Mouse (Mus musculus): ENCODE measurements around the gene Prkab2. TPM values are rescaled to one million over a fixed set of nuclear protein-coding genes. Genes with fewer than 3 reads are reported as not detected.

The Prkab2 gene
- polyA plus RNA-seq, 1 experiment from 2014 or later, result 5.0 TPM

DNA sequence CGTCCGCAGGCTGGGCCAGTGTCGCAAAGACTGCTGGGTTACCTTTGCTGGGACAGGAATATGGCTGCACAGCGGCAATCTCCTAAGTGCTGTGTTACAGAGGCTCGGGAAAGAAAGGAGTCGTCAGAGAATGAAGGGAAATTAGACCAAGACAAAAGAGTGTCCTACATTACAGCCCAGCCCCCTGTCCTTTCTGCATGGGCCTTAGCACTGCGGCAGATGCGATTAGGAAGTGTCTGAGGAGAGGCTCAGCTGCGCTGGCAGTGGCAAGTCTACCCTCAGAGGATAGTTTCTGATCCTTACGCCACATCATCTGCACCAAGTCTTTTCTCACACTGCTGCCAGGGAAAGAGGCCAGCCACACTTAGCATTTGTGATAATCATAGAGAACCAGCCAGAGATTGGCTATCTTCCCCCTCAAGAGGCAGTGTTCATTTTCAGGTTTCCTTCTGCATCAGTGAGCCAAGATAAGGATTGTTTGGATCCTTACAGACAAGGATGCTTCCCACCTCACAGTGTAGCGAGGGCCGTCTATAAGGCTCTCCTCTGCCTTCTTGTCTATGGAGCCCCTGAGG, 33.5 kb downstream of the Prkab2 start:
- no peak for DNase-seq (ENCODE audit: low spot score)

DNA sequence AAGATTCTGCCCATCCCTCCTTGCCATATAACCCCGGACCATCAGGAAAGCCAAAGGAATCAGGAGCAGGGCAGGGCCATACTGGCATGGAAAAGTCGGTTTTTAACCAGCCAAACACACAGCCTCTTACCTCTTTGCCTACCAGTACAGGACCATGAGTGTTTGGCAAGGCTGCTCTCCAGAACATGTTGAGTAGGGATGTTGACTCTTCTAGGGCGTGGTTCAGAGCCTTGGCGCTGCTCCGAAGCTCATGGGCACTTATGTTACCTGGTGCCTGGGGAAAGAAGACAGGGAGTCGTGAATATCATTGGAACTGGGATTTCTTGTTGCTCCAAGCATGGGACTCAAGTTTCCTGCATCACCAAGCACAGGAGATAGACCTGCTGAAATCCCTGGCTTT, 35.8 kb downstream of the Prkab2 start:
- Histone ChIP-seq H3K9me3 (ENCODE audit: control insufficient read depth, low read length) (no peaks in the 10 kb centered on the region), H3K27ac (ENCODE audit: low read depth, low read length) (no peak overlapping the region), H3K4me2 (replicated peaks; ENCODE audit: low read depth, low read length) (no peak overlapping the region), H3K9ac (ENCODE audit: low read depth, low read length) (no peak overlapping the region), H3K27me3 (ENCODE audit: control insufficient read depth, insufficient read depth, low read length) (no peaks in the 10 kb centered on the region), H3K36me3 (ENCODE audit: control insufficient read depth, insufficient read depth, low read length) (no peaks in the 10 kb centered on the region), H3K4me1 (replicated peaks; ENCODE audit: control insufficient read depth, insufficient read depth, low read length) (0 out of 2 replicates have a peak, but pooled peaks cover 2% of the 10 kb centered on the region), H3K4me3 (ENCODE audit: low read depth, low read length) (no peak overlapping the region)
- 90% methylated on average over 6 of the region's 6 CpGs for WGBS
- no peak for ATAC-seq (ENCODE audit: low FRiP score)
- DNase-seq (ENCODE audit: low spot score), result no peak

More for the DNA sequence above, 33.5 kb downstream of the Prkab2 start:
- H3K9ac ChIP-seq (ENCODE audit: low read depth, low read length), result no peak overlapping the region
- ATAC-seq (ENCODE audit: low FRiP score), result no peak
- 0 out of 2 replicates have a peak, but pooled peaks cover 2% of the 10 kb centered on the region for H3K4me1 ChIP-seq (replicated peaks; ENCODE audit: control insufficient read depth, insufficient read depth, low read length)
- H3K36me3 ChIP-seq (ENCODE audit: control insufficient read depth, insufficient read depth, low read length), result no peaks in the 10 kb centered on the region
- H3K27me3 ChIP-seq (ENCODE audit: control insufficient read depth, insufficient read depth, low read length), result no peaks in the 10 kb centered on the region
- H3K4me3 ChIP-seq (ENCODE audit: low read depth, low read length), result no peak overlapping the region
- no peak overlapping the region for H3K27ac ChIP-seq (ENCODE audit: low read depth, low read length)
- no peak overlapping the region for H3K4me2 ChIP-seq (replicated peaks; ENCODE audit: low read depth, low read length)
- WGBS, result 68% methylated on average over 12 of the region's 12 CpGs
- H3K9me3 ChIP-seq (ENCODE audit: control insufficient read depth, low read length), result no peaks in the 10 kb centered on the region

DNA sequence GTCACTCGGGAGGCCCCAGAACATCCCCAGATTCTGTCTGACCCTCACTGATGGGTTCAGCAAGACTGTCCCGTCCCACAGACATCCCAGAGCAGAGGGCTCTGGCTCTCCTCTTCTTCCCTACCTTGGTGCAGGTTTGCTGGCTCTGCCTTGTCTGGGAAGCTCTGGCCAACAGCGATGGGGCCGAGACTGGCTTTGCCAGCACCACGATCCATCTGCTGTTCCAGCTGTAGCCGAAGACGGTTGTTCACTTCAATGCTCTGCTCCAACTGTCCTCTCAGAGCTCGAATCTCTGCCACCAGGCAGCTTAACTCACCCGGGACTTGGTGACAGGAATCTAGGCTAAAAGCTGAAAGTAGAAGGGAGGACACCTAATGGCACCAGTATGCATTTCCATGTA, 38.9 kb downstream of the Prkab2 start:
- Histone ChIP-seq H3K4me2 (replicated peaks; ENCODE audit: low read depth, low read length) (no peak overlapping the region), H3K9me3 (ENCODE audit: control insufficient read depth, low read length) (no peaks in the 10 kb centered on the region), H3K36me3 (ENCODE audit: control insufficient read depth, insufficient read depth, low read length) (no peaks in the 10 kb centered on the region), H3K27ac (ENCODE audit: low read depth, low read length) (no peak overlapping the region), H3K27me3 (ENCODE audit: control insufficient read depth, insufficient read depth, low read length) (no peaks in the 10 kb centered on the region), H3K9ac (ENCODE audit: low read depth, low read length) (no peak overlapping the region), H3K4me3 (ENCODE audit: low read depth, low read length) (no peak overlapping the region), H3K4me1 (replicated peaks; ENCODE audit: control insufficient read depth, insufficient read depth, low read length) (no peaks in the 10 kb centered on the region)
- no peak for DNase-seq (ENCODE audit: low spot score)
- 88% methylated on average over 9 of the region's 9 CpGs for WGBS
- ATAC-seq (ENCODE audit: low FRiP score), result no peak

DNA sequence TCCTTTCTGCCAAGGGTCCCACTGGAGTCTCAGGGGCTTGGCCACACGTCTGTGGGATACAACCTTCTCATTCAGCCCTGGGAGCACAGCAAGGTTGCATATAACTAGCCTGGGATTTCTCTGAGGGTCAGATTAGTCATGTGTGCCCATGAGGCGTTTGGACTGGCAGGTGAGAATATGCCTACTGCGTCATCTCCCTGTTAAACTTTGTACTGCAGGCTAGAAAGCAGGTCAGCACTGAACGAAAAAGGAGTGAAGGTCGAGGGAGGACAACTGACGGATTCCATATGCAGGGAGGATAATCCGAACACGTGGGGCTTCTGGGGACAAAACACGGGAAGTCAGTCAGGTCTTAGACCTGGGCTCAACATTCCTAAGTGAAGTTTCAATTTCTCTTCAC, 39.3 kb downstream of the Prkab2 start:
- DNase-seq (ENCODE audit: low spot score) (no peak), ATAC-seq (ENCODE audit: low FRiP score) (no peak)
- Histone ChIP-seq H3K4me3 (ENCODE audit: low read depth, low read length) (no peak overlapping the region), H3K9ac (ENCODE audit: low read depth, low read length) (no peak overlapping the region), H3K27me3 (ENCODE audit: control insufficient read depth, insufficient read depth, low read length) (no peaks in the 10 kb centered on the region), H3K4me1 (replicated peaks; ENCODE audit: control insufficient read depth, insufficient read depth, low read length) (no peaks in the 10 kb centered on the region), H3K27ac (ENCODE audit: low read depth, low read length) (no peak overlapping the region), H3K9me3 (ENCODE audit: control insufficient read depth, low read length) (no peaks in the 10 kb centered on the region), H3K4me2 (replicated peaks; ENCODE audit: low read depth, low read length) (no peak overlapping the region), H3K36me3 (ENCODE audit: control insufficient read depth, insufficient read depth, low read length) (no peaks in the 10 kb centered on the region)
- WGBS, result 88% methylated on average over 9 of the region's 9 CpGs

DNA sequence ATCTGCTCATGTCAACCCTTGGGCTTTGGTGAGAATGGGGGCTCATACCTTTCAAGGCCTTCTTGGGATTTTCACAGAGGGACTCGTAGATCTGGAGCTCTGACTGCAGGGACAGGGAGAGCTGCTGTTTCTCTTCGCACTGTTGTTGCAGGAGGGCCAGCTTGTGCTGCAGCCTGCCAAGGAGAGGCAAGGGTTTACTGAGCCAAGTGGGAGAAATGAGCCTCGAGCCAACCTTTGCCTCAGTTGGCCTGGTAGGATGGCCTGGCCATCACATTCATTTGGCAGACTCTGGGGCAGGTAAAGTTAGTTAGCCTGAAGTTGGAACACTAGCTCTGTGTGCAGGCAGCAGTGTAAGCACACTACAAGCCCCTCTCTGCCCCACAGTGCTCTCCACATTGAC, 41.1 kb downstream of the Prkab2 start:
- no peak overlapping the region for H3K4me2 ChIP-seq (replicated peaks; ENCODE audit: low read depth, low read length)
- no peaks in the 10 kb centered on the region for H3K4me1 ChIP-seq (replicated peaks; ENCODE audit: control insufficient read depth, insufficient read depth, low read length)
- no peaks in the 10 kb centered on the region for H3K27me3 ChIP-seq (ENCODE audit: control insufficient read depth, insufficient read depth, low read length)
- H3K9me3 ChIP-seq (ENCODE audit: control insufficient read depth, low read length), result no peaks in the 10 kb centered on the region
- 75% methylated on average over 3 of the region's 3 CpGs for WGBS
- no peak for ATAC-seq (ENCODE audit: low FRiP score)
- no peaks in the 10 kb centered on the region for H3K36me3 ChIP-seq (ENCODE audit: control insufficient read depth, insufficient read depth, low read length)
- H3K9ac ChIP-seq (ENCODE audit: low read depth, low read length), result no peak overlapping the region
- H3K27ac ChIP-seq (ENCODE audit: low read depth, low read length), result no peak overlapping the region
- H3K4me3 ChIP-seq (ENCODE audit: low read depth, low read length), result no peak overlapping the region
- no peak for DNase-seq (ENCODE audit: low spot score)

DNA sequence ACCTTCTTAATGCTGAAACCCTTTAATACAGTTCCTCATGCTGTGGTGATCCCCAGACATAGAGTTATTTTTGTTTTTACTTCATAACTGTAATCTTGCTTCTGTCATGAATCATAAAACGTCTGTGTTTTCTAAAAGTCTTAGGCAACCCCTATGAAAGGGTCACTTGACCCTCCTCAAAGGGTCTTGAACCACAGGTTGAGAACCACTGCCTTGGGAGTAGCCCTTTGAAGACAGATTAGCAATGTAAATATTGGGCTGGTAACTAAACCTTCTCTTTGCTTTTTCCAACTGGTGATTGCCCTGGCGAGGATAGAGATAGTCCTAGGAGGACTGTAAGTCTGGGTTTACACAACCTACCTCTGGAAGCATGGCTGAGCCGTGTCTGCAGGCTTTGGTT, 43.2 kb downstream of the Prkab2 start:
- ATAC-seq (ENCODE audit: low FRiP score), result no peak
- no peak overlapping the region for H3K9ac ChIP-seq (ENCODE audit: low read depth, low read length)

DNA sequence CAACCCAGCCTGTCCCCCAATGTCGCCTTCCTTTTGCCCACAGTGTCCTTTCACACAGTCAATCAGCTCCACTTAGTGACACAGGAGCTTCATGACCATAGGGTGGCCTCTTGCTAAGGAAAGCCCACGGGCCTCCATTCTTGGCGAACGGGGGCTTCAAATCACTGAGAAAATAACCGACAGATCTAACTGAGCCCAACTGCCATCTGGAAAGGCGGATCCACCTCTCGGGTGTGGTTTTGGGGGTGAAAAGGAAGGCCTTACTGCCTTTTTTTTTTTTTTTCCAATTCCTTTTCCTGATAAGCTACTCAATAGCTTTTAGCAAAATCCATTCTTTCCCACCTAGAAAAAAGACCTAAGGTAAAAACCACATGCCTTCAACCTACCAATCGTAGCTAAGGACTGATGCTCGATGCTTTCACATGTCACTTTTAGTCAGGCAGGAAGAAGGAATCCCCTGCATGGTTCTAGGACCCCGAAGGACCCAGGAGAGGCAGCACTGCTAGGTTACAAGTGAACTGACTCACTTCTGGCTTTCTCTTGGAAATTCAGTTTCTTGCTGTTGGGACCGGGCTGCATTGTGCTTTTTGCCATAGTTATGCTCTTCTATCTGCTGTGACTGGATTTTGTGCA, 44.6 kb downstream of the Prkab2 start:
- H3K4me2 ChIP-seq (replicated peaks; ENCODE audit: low read depth, low read length), result no peak overlapping the region
- no peaks in the 10 kb centered on the region for H3K9me3 ChIP-seq (ENCODE audit: control insufficient read depth, low read length)
- DNase-seq (ENCODE audit: low spot score) (no peak), ATAC-seq (ENCODE audit: low FRiP score) (no peak)
- no peak overlapping the region for H3K27ac ChIP-seq (ENCODE audit: low read depth, low read length)
- no peaks in the 10 kb centered on the region for H3K36me3 ChIP-seq (ENCODE audit: control insufficient read depth, insufficient read depth, low read length)
- H3K4me1 ChIP-seq (replicated peaks; ENCODE audit: control insufficient read depth, insufficient read depth, low read length), result no peaks in the 10 kb centered on the region
- 92% methylated on average over 11 of the region's 11 CpGs for WGBS
- no peak overlapping the region for H3K4me3 ChIP-seq (ENCODE audit: low read depth, low read length)
- H3K27me3 ChIP-seq (ENCODE audit: control insufficient read depth, insufficient read depth, low read length), result no peaks in the 10 kb centered on the region
- H3K9ac ChIP-seq (ENCODE audit: low read depth, low read length), result no peak overlapping the region

More for the DNA sequence above, 43.2 kb downstream of the Prkab2 start:
- no peak for DNase-seq (ENCODE audit: low spot score)
- Histone ChIP-seq H3K4me2 (replicated peaks; ENCODE audit: low read depth, low read length) (no peak overlapping the region), H3K4me1 (replicated peaks; ENCODE audit: control insufficient read depth, insufficient read depth, low read length) (no peaks in the 10 kb centered on the region), H3K4me3 (ENCODE audit: low read depth, low read length) (no peak overlapping the region), H3K27me3 (ENCODE audit: control insufficient read depth, insufficient read depth, low read length) (no peaks in the 10 kb centered on the region), H3K27ac (ENCODE audit: low read depth, low read length) (no peak overlapping the region), H3K9me3 (ENCODE audit: control insufficient read depth, low read length) (no peaks in the 10 kb centered on the region), H3K36me3 (ENCODE audit: control insufficient read depth, insufficient read depth, low read length) (no peaks in the 10 kb centered on the region)
- WGBS, result 77% methylated on average over 3 of the region's 3 CpGs

DNA sequence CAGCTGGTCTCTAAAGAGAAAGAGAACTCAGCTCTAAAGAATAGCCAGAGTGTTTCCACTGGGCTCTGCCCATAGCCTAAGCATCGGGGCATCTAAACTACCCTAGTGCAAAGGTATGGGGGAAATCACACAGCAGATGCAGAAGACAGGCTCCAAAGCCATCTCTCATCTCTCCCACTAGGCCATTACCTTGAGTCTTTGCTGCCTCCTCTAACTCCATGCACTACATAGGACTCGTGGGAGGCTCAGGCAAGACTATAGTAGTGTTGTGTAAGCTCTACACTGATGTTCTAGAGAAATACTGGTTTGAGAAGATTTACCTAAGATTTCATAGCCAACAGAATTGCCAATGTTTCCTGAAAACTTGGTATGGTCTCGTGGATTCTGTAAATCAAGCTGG, 47.5 kb downstream of the Prkab2 start:
- H3K27me3 ChIP-seq (ENCODE audit: control insufficient read depth, insufficient read depth, low read length), result no peaks in the 10 kb centered on the region
- DNase-seq (ENCODE audit: low spot score), result no peak
- no peak overlapping the region for H3K9ac ChIP-seq (ENCODE audit: low read depth, low read length)
- no peaks in the 10 kb centered on the region for H3K36me3 ChIP-seq (ENCODE audit: control insufficient read depth, insufficient read depth, low read length)
- no peak for ATAC-seq (ENCODE audit: low FRiP score)
- H3K9me3 ChIP-seq (ENCODE audit: control insufficient read depth, low read length), result no peaks in the 10 kb centered on the region
- H3K27ac ChIP-seq (ENCODE audit: low read depth, low read length), result no peak overlapping the region
- H3K4me1 ChIP-seq (replicated peaks; ENCODE audit: control insufficient read depth, insufficient read depth, low read length), result no peaks in the 10 kb centered on the region
- 87% methylated on average over 3 of the region's 3 CpGs for WGBS
- H3K4me2 ChIP-seq (replicated peaks; ENCODE audit: low read depth, low read length), result no peak overlapping the region
- no peak overlapping the region for H3K4me3 ChIP-seq (ENCODE audit: low read depth, low read length)

DNA sequence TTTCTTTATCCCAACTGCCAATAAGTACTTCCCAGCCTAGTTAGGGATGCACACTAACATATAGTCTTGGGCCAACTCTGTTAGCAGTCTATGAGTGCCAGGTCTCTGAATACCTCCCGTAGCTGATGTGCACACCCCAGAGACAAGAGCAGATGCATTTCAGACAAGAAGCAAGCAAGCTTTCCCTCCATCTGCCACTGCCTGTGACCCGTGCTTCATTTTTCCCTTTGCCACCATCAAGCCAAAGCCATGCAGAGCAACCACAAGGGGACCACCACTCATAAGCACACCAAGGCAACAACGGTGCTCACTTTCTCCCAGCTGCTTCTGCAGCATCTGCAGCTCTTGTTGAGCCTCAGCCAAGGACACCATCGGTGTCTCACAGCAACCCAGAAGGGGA, 48.6 kb downstream of the Prkab2 start:
- H3K9me3 ChIP-seq (ENCODE audit: control insufficient read depth, low read length), result no peaks in the 10 kb centered on the region
- H3K36me3 ChIP-seq (ENCODE audit: control insufficient read depth, insufficient read depth, low read length), result no peaks in the 10 kb centered on the region
- no peaks in the 10 kb centered on the region for H3K27me3 ChIP-seq (ENCODE audit: control insufficient read depth, insufficient read depth, low read length)
- no peak overlapping the region for H3K4me3 ChIP-seq (ENCODE audit: low read depth, low read length)
- DNase-seq (ENCODE audit: low spot score) (no peak), ATAC-seq (ENCODE audit: low FRiP score) (no peak)
- no peak overlapping the region for H3K27ac ChIP-seq (ENCODE audit: low read depth, low read length)
- H3K4me2 ChIP-seq (replicated peaks; ENCODE audit: low read depth, low read length), result no peak overlapping the region
- no peak overlapping the region for H3K9ac ChIP-seq (ENCODE audit: low read depth, low read length)
- WGBS, result 93% methylated on average over 4 of the region's 4 CpGs
- H3K4me1 ChIP-seq (replicated peaks; ENCODE audit: control insufficient read depth, insufficient read depth, low read length), result no peaks in the 10 kb centered on the region
